In genomic region chr11:52000290-52000962, GRCm38 (mm10) we compare ENCODE assay signal across 8 mouse cellular contexts. TPM values are rescaled to one million over a fixed set of nuclear protein-coding genes. Genes with fewer than 3 reads are reported as not detected.
DNase-seq lines count a peak whose midpoint lies in the region; ATAC-seq and TF ChIP-seq lines count a peak whose summit lies in the region.

TSS of gene Ube2b (minus strand) at chr11:52000762.

- H3K9ac ChIP-seq in ES-E14 (ENCODE audit: insufficient read depth, low read depth, low read length, poor library complexity, severe bottlenecking) = peak within 1 kb of the TSS; percentile 99
- peak within 1 kb of the TSS; percentile 91 for H3K9ac ChIP-seq in forebrain, embryonic 15.5 days (replicated peaks)

- H3K4me1 ChIP-seq in ES-E14 (ENCODE audit: control insufficient read depth in 2 of 2, insufficient read depth in 2 of 2, low read length in 2 of 2, poor library complexity in 1 of 2) = peaks cover 3 to 4% of the 10 kb centered on the region in 2 experiments; a peak in 3 of 4 replicates
- H3K4me1 ChIP-seq in forebrain, embryonic 15.5 days = peaks cover 50% of the 10 kb centered on the region
- peaks cover 6% of the 10 kb centered on the region; the same call in 1 of the 2 replicates for H3K4me1 ChIP-seq in lung, adult 2 months (ENCODE audit: control insufficient read depth, insufficient read depth, low read length)

- peak; percentile 99 for DNase-seq in ES-E14 (ENCODE audit: low read depth, low spot score)
- peak; percentile 97 for DNase-seq in cerebellum, adult 11-12 months
- peak; percentile 90 for DNase-seq in heart, postnatal 25 days (ENCODE audit: low spot score)
- peak; percentile 88 to 99 for DNase-seq in layer of hippocampus, adult 18-20 months (ENCODE audit: low spot score in 2 of 2)
- DNase-seq in lung, adult 2 months = peak; percentile 94
- DNase-seq in thymus, adult 18-20 months = peak; percentile 91 to 96

- intact Hi-C loops in heart, postnatal 25 days (cut with DNase I) = loop anchor here (5.0 to 10.0 kb wide), 2 partner anchors 232 to 376 kb away; partner anchors contain the start of gene Skp1a

- H3K9me3 ChIP-seq in ES-E14 (ENCODE audit: control insufficient read depth, insufficient read depth, low read depth, low read length) = no peaks in the 10 kb centered on the region
- no peaks in the 10 kb centered on the region for H3K9me3 ChIP-seq in forebrain, embryonic 15.5 days

- peak; percentile 73; the same call in 1 of the 2 replicates for TF ChIP-seq POLR2A in lung, adult 2 months (IDR thresholded peaks at IDR 0.05; ENCODE audit: borderline replicate concordance, extremely low read depth, low read depth, low read length)

- H3K27me3 ChIP-seq in forebrain, embryonic 15.5 days = no peaks in the 10 kb centered on the region

- peak within 1 kb of the TSS; percentile 97 for H3K27ac ChIP-seq in ES-E14 (ENCODE audit: insufficient read depth, low read depth, low read length, poor library complexity, severe bottlenecking)
- H3K27ac ChIP-seq in forebrain, embryonic 15.5 days (replicated peaks) = peak within 1 kb of the TSS; percentile 98

- in situ Hi-C loops in ES-E14 (cut with MboI; ENCODE audit: low sequenced_read_pairs in 2 of 2, unreplicated experiment in 2 of 2) = no loop called here

- H3K4me3 ChIP-seq in ES-E14 (ENCODE audit: insufficient read depth in 1 of 2, low read depth in 1 of 2, low read length in 2 of 2, poor library complexity in 1 of 2, severe bottlenecking in 1 of 2) = peak within 1 kb of the TSS; percentile 92 to 95
- H3K4me3 ChIP-seq in forebrain, embryonic 15.5 days = peak within 1 kb of the TSS; percentile 65
- peak within 1 kb of the TSS; percentile 70 for H3K4me3 ChIP-seq in lung, adult 2 months (replicated peaks; ENCODE audit: extremely low read depth, low read depth, low read length)

- no peak for TF ChIP-seq CTCF in lung, adult 2 months (IDR thresholded peaks at IDR 0.05; ENCODE audit: insufficient read depth, low read length)

- peaks cover 17% of the 10 kb centered on the region for H3K36me3 ChIP-seq in ES-E14 (ENCODE audit: control insufficient read depth, insufficient read depth, low read length, poor library complexity, severe bottlenecking)
- H3K36me3 ChIP-seq in forebrain, embryonic 15.5 days = peaks cover 22% of the 10 kb centered on the region

- under 1% methylated on average over 63 of the region's 63 CpGs for WGBS in forebrain, embryonic 15.5 days
- WGBS in lung, adult 2 months = under 1% methylated on average over 57 of the region's 63 CpGs

- H3K4me2 ChIP-seq in forebrain, embryonic 15.5 days (replicated peaks) = peak within 1 kb of the TSS; percentile 88

- peak; percentile 79 for ATAC-seq in forebrain, embryonic 15.5 days (replicated peaks)
- peak; percentile 80 for ATAC-seq in neutrophil, adult 5-6 weeks (ENCODE audit: extremely low read depth, insufficient number of reproducible peaks, low FRiP score, poor library complexity, severe bottlenecking)

TF ChIP-seq in ES-E14, 5 proteins besides CTCF, POLR2A, EP300 and RAD21:
- no peak for TF ChIP-seq MAFK (IDR thresholded peaks at IDR 0.05; ENCODE audit: insufficient read depth, low read depth, low read length)
- TF ChIP-seq HCFC1 (IDR thresholded peaks at IDR 0.05; ENCODE audit: borderline replicate concordance, insufficient read depth, low read length) = no peak; the same call in 1 of the 2 replicates
- TF ChIP-seq ZC3H11A (IDR thresholded peaks at IDR 0.05; ENCODE audit: borderline replicate concordance, low read depth, low read length) = no peak
- 0 out of 2 replicates have a peak, but pooled peaks have one; percentile 10 for TF ChIP-seq ZNF384 (IDR thresholded peaks at IDR 0.05; ENCODE audit: low read depth, low read length)
- peak; percentile 78 for TF ChIP-seq CHD2 (IDR thresholded peaks at IDR 0.05; ENCODE audit: low read depth, low read length)

RNA-seq across cellular contexts. Expression of gene Ube2b, which starts in this region (rescaled TPM):
- 47.9 and 58.3 TPM in 2 replicates for total RNA-seq in ES-E14 (2012; rRNA removed)
- polyA plus RNA-seq in forebrain, embryonic 15.5 days (2015; fragmentation: Nextera tagmentation; extraction: Ambion mirVana) = 289 and 290 TPM in 2 replicates
- 100 to 1,000 TPM; 256 to 295 TPM for total RNA-seq in heart, postnatal 25 days (2021)
- total RNA-seq in layer of hippocampus, adult 18-20 months (2021) = 100 to 1,000 TPM; 186 to 195 TPM
- polyA plus RNA-seq in lung, adult 2 months (2012; rRNA removed) = 39.2 and 48.8 TPM in 2 replicates
- total RNA-seq in neutrophil, adult 5-6 weeks (2017) = 269 and 292 TPM in 2 replicates

Comparison
In these comparisons a context has a peak if more than half of its experiments do, and no peak if none do; other contexts are left out.
1. Peak in every context shown above with its lines: DNase-seq, ATAC-seq, H3K4me3 ChIP-seq and H3K27ac ChIP-seq.